ENCODE assay signal across 8 mouse cellular contexts in genomic region chr2:26628792-26629437, GRCm38 (mm10). TPM values are rescaled to one million over a fixed set of nuclear protein-coding genes. Genes with fewer than 3 reads are reported as not detected.
DNase-seq lines count a peak whose midpoint lies in the region; ATAC-seq and TF ChIP-seq lines count a peak whose summit lies in the region.

No protein-coding gene starts in this region.

- no peak overlapping the region for H3K27ac ChIP-seq in heart, embryonic 12.5 days (ENCODE audit: poor library complexity, severe bottlenecking)
- peak overlapping the region; percentile 78; the same call in 1 of the 2 replicates for H3K27ac ChIP-seq in forebrain, embryonic 14.5 days (ENCODE audit: low read depth, low read length)
- no peak overlapping the region for H3K27ac ChIP-seq in liver, embryonic 15.5 days (replicated peaks)
- no peak overlapping the region for H3K27ac ChIP-seq in stomach, postnatal 0 days (replicated peaks)

- DNase-seq in heart, adult 8-10 months (ENCODE audit: low spot score) = no peak
- DNase-seq in NIH3T3 (ENCODE audit: low read depth) = peak; percentile 57
- peak; percentile 27 for DNase-seq in forebrain, embryonic 14.5 days (ENCODE audit: low spot score)
- DNase-seq in stomach, postnatal 0 days (ENCODE audit: low spot score) = no peak
- DNase-seq in left cerebral cortex, adult 18-20 months (ENCODE audit: low spot score in 2 of 2) = no peak
- DNase-seq in gastrocnemius, postnatal 36 days = no peak

- peak overlapping the region; percentile 94 for H3K4me2 ChIP-seq in heart, embryonic 12.5 days
- peak overlapping the region; percentile 91 for H3K4me2 ChIP-seq in forebrain, embryonic 14.5 days (ENCODE audit: low read length)
- peak overlapping the region; percentile 76 for H3K4me2 ChIP-seq in liver, embryonic 15.5 days
- peak overlapping the region; percentile 93 for H3K4me2 ChIP-seq in stomach, postnatal 0 days (replicated peaks; ENCODE audit: low read depth)

- peaks cover 6% of the 10 kb centered on the region for H3K4me1 ChIP-seq in heart, embryonic 12.5 days (replicated peaks)
- peaks cover 20% of the 10 kb centered on the region for H3K4me1 ChIP-seq in forebrain, embryonic 14.5 days (ENCODE audit: control insufficient read depth, insufficient read depth, low read length)
- no peaks in the 10 kb centered on the region; the same call in none of the 2 replicates for H3K4me1 ChIP-seq in liver, embryonic 15.5 days (replicated peaks)
- H3K4me1 ChIP-seq in stomach, postnatal 0 days (replicated peaks; ENCODE audit: control insufficient read depth, insufficient read depth) = no peaks in the 10 kb centered on the region; the same call in 1 of the 2 replicates

- H3K9me3 ChIP-seq in heart, embryonic 12.5 days (replicated peaks) = no peaks in the 10 kb centered on the region; the same call in 1 of the 2 replicates
- H3K9me3 ChIP-seq in forebrain, embryonic 14.5 days (replicated peaks; ENCODE audit: control insufficient read depth, low read length) = no peaks in the 10 kb centered on the region
- no peaks in the 10 kb centered on the region for H3K9me3 ChIP-seq in liver, embryonic 15.5 days (replicated peaks)
- no peaks in the 10 kb centered on the region for H3K9me3 ChIP-seq in stomach, postnatal 0 days (ENCODE audit: control insufficient read depth, low read length)

- intact Hi-C loops in gastrocnemius, postnatal 36 days (cut with DNase I) = no loop called here

- H3K9ac ChIP-seq in heart, embryonic 12.5 days = peak overlapping the region; percentile 85
- peak overlapping the region; percentile 97 for H3K9ac ChIP-seq in forebrain, embryonic 14.5 days (ENCODE audit: low read length)
- no peak overlapping the region for H3K9ac ChIP-seq in liver, embryonic 15.5 days
- peak overlapping the region; percentile 73 for H3K9ac ChIP-seq in stomach, postnatal 0 days (ENCODE audit: low read length)

- H3K36me3 ChIP-seq in heart, embryonic 12.5 days = no peaks in the 10 kb centered on the region
- H3K36me3 ChIP-seq in forebrain, embryonic 14.5 days (ENCODE audit: control insufficient read depth, insufficient read depth, low read length) = peaks cover 6% of the 10 kb centered on the region; the same call in 1 of the 2 replicates
- H3K36me3 ChIP-seq in liver, embryonic 15.5 days (replicated peaks) = no peaks in the 10 kb centered on the region
- H3K36me3 ChIP-seq in stomach, postnatal 0 days (ENCODE audit: control insufficient read depth, insufficient read depth, low read length) = no peaks in the 10 kb centered on the region

- ATAC-seq in heart, embryonic 12.5 days (ENCODE audit: insufficient number of reproducible peaks, low FRiP score) = peak; percentile 34; the same call in 1 of the 2 replicates
- ATAC-seq in forebrain, embryonic 14.5 days = peak; percentile 42
- ATAC-seq in liver, embryonic 15.5 days (ENCODE audit: insufficient read depth) = no peak
- peak; percentile 28 for ATAC-seq in stomach, postnatal 0 days (ENCODE audit: low FRiP score, low TSS enrichment)

- peak overlapping the region; percentile 63 for H3K4me3 ChIP-seq in heart, embryonic 12.5 days
- peak overlapping the region; percentile 75 for H3K4me3 ChIP-seq in forebrain, embryonic 14.5 days (ENCODE audit: low read depth, low read length)
- H3K4me3 ChIP-seq in liver, embryonic 15.5 days (replicated peaks) = peak overlapping the region; percentile 55
- peak overlapping the region; percentile 64 for H3K4me3 ChIP-seq in stomach, postnatal 0 days (ENCODE audit: low read depth, low read length)

- TF ChIP-seq CTCF in stomach, postnatal 0 days (IDR thresholded peaks at IDR 0.05; ENCODE audit: low read depth) = no peak

- 26% methylated on average over 5 of the region's 5 CpGs for WGBS in heart, embryonic 12.5 days
- 16% methylated on average over 5 of the region's 5 CpGs for WGBS in forebrain, embryonic 14.5 days
- 26% methylated on average over 5 of the region's 5 CpGs for WGBS in liver, embryonic 15.5 days (ENCODE audit: insufficient replicate concordance)
- 30% methylated on average over 5 of the region's 5 CpGs for WGBS in stomach, postnatal 0 days

- TF ChIP-seq EP300 in stomach, postnatal 0 days (optimal IDR thresholded peaks at IDR 0.05) = no peak

- H3K27me3 ChIP-seq in heart, embryonic 12.5 days (replicated peaks) = 0 out of 2 replicates have a peak, but pooled peaks cover 5% of the 10 kb centered on the region
- H3K27me3 ChIP-seq in forebrain, embryonic 14.5 days (replicated peaks; ENCODE audit: control insufficient read depth, insufficient read depth, low read length) = no peaks in the 10 kb centered on the region
- H3K27me3 ChIP-seq in liver, embryonic 15.5 days = peaks cover 34% of the 10 kb centered on the region
- no peaks in the 10 kb centered on the region for H3K27me3 ChIP-seq in stomach, postnatal 0 days (ENCODE audit: control insufficient read depth, insufficient read depth, low read length)

RNA-seq across cellular contexts. Expression of gene Fam69b, which starts 0.7 kb away (rescaled TPM):
- 16.4 and 17.3 TPM in 2 replicates for polyA plus RNA-seq in heart, embryonic 12.5 days (2016; fragmentation: Nextera tagmentation; extraction: Ambion mirVana)
- 10 to 100 TPM; 15.0 to 26.6 (median 20.9) TPM for total RNA-seq in heart, adult 8-10 months (2022)
- 97.4 and 101 TPM in 2 replicates for polyA plus RNA-seq in forebrain, embryonic 14.5 days (2014; fragmentation: Nextera tagmentation; extraction: Ambion mirVana)
- 1.2 and 1.7 TPM in 2 replicates for polyA plus RNA-seq in liver, embryonic 15.5 days (2015; fragmentation: Nextera tagmentation; extraction: Ambion mirVana)
- polyA plus RNA-seq in stomach, postnatal 0 days (2015; fragmentation: Nextera tagmentation; extraction: Ambion mirVana) = 10.9 and 13.4 TPM in 2 replicates
- total RNA-seq in left cerebral cortex, adult 18-20 months (2021) = 10 to 100 TPM; 74.1 to 77.2 TPM
- total RNA-seq in gastrocnemius, postnatal 36 days (2021) = 1 to 10 TPM; 1.6 to 2.3 TPM

RNA-seq across cellular contexts. Expression of gene Agpat2, which starts 24.7 kb away (rescaled TPM):
- 18.4 and 23.2 TPM in 2 replicates for polyA plus RNA-seq in heart, embryonic 12.5 days (2016; fragmentation: Nextera tagmentation; extraction: Ambion mirVana)
- total RNA-seq in heart, adult 8-10 months (2022) = 10 to 100 TPM; 51.1 to 65.9 (median 60.8) TPM
- 4.0 TPM in 2 replicates for polyA plus RNA-seq in forebrain, embryonic 14.5 days (2014; fragmentation: Nextera tagmentation; extraction: Ambion mirVana)
- 55.6 and 63.7 TPM in 2 replicates for polyA plus RNA-seq in liver, embryonic 15.5 days (2015; fragmentation: Nextera tagmentation; extraction: Ambion mirVana)
- polyA plus RNA-seq in stomach, postnatal 0 days (2015; fragmentation: Nextera tagmentation; extraction: Ambion mirVana) = 109 and 120 TPM in 2 replicates
- 1 to 10 TPM; 1.6 to 2.5 TPM for total RNA-seq in left cerebral cortex, adult 18-20 months (2021)
- total RNA-seq in gastrocnemius, postnatal 36 days (2021) = 1 to 10 TPM; 5.6 to 5.9 TPM

RNA-seq across cellular contexts. Expression of gene Lcn4, which starts 42.2 kb away (rescaled TPM):
- not detected in 2 replicates for polyA plus RNA-seq in heart, embryonic 12.5 days (2016; fragmentation: Nextera tagmentation; extraction: Ambion mirVana)
- not detected for total RNA-seq in heart, adult 8-10 months (2022)
- not detected in 2 replicates for polyA plus RNA-seq in forebrain, embryonic 14.5 days (2014; fragmentation: Nextera tagmentation; extraction: Ambion mirVana)
- not detected in 2 replicates for polyA plus RNA-seq in liver, embryonic 15.5 days (2015; fragmentation: Nextera tagmentation; extraction: Ambion mirVana)
- polyA plus RNA-seq in stomach, postnatal 0 days (2015; fragmentation: Nextera tagmentation; extraction: Ambion mirVana) = not detected in 2 replicates
- total RNA-seq in left cerebral cortex, adult 18-20 months (2021) = not detected
- not detected for total RNA-seq in gastrocnemius, postnatal 36 days (2021)

RNA-seq across cellular contexts. Expression of gene Gm20532, which starts 42.5 kb away (rescaled TPM):
- polyA plus RNA-seq in heart, embryonic 12.5 days (2016; fragmentation: Nextera tagmentation; extraction: Ambion mirVana) = 0.28 TPM in 1 of 2 replicates, not detected in the other
- not detected for total RNA-seq in heart, adult 8-10 months (2022)
- polyA plus RNA-seq in forebrain, embryonic 14.5 days (2014; fragmentation: Nextera tagmentation; extraction: Ambion mirVana) = not detected in 2 replicates
- polyA plus RNA-seq in liver, embryonic 15.5 days (2015; fragmentation: Nextera tagmentation; extraction: Ambion mirVana) = not detected in 2 replicates
- polyA plus RNA-seq in stomach, postnatal 0 days (2015; fragmentation: Nextera tagmentation; extraction: Ambion mirVana) = 0.18 TPM in 1 of 2 replicates, not detected in the other
- not detected for total RNA-seq in left cerebral cortex, adult 18-20 months (2021)
- total RNA-seq in gastrocnemius, postnatal 36 days (2021) = not detected

RNA-seq across cellular contexts. Expression of gene Egfl7, which starts 49.1 kb away (rescaled TPM):
- polyA plus RNA-seq in heart, embryonic 12.5 days (2016; fragmentation: Nextera tagmentation; extraction: Ambion mirVana) = 139 and 146 TPM in 2 replicates
- total RNA-seq in heart, adult 8-10 months (2022) = 100 to 1,000 TPM; 122 to 172 (median 148) TPM
- polyA plus RNA-seq in forebrain, embryonic 14.5 days (2014; fragmentation: Nextera tagmentation; extraction: Ambion mirVana) = 52.5 and 52.8 TPM in 2 replicates
- 55.1 and 64.6 TPM in 2 replicates for polyA plus RNA-seq in liver, embryonic 15.5 days (2015; fragmentation: Nextera tagmentation; extraction: Ambion mirVana)
- polyA plus RNA-seq in stomach, postnatal 0 days (2015; fragmentation: Nextera tagmentation; extraction: Ambion mirVana) = 49.7 and 54.3 TPM in 2 replicates
- total RNA-seq in left cerebral cortex, adult 18-20 months (2021) = 10 to 100 TPM; 65.1 to 72.0 TPM
- 10 to 100 TPM; 50.0 to 62.2 TPM for total RNA-seq in gastrocnemius, postnatal 36 days (2021)

Comparison
In these comparisons a context has a peak if more than half of its experiments do, and no peak if none do; other contexts are left out.
1. DNase-seq: peak in NIH3T3 (single experiment) and forebrain, embryonic 14.5 days (single experiment); none in heart, adult 8-10 months (single experiment), stomach, postnatal 0 days (single experiment), left cerebral cortex, adult 18-20 months (0 of 2) and gastrocnemius, postnatal 36 days (0 of 2).
2. Peak in every context shown above with its lines, with median percentiles within 50 percentile points of each other: H3K4me2 ChIP-seq and H3K4me3 ChIP-seq.